8 mouse cellular contexts compared by ENCODE assay signal in the genomic region with DNA sequence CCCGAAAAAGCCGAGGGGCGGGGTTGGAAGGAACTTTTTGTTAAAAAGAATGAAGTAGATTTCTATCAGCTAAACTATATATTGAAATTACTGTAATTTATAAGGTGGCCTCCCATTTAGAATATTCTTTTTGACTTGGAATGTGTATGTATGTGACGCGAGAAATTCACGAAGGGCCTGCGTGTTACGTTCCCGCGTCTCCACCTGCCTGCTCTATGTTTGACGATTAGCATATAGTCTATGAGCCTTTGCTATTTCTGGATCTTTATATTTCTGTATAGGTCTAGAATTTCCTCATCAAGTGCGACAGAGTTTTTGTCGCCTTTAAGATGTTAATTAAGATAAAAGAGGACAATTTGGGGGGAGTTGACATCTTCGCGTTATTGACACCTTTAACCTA. TPM values are rescaled to one million over a fixed set of nuclear protein-coding genes. Genes with fewer than 3 reads are reported as not detected.
DNase-seq lines count a peak whose midpoint lies in the region; ATAC-seq and TF ChIP-seq lines count a peak whose summit lies in the region.

No protein-coding gene starts in this region.

- ATAC-seq in kidney, embryonic 16.5 days (ENCODE audit: low FRiP score, low TSS enrichment) = no peak
- ATAC-seq in hindbrain, embryonic 15.5 days (ENCODE audit: low FRiP score, low read depth) = peak; percentile 21; the same call in 1 of the 2 replicates
- ATAC-seq in midbrain, embryonic 14.5 days (ENCODE audit: low FRiP score, low TSS enrichment) = peak; percentile 41; the same call in 1 of the 2 replicates

- no peak for TF ChIP-seq POLR2A in cortical plate, adult 2 months (IDR thresholded peaks at IDR 0.05; ENCODE audit: extremely low read depth, insufficient read depth, low read length)

- H3K4me2 ChIP-seq in kidney, embryonic 16.5 days (replicated peaks; ENCODE audit: low read depth, low read length) = peak overlapping the region; percentile 53
- peak overlapping the region; percentile 91 for H3K4me2 ChIP-seq in hindbrain, embryonic 15.5 days
- H3K4me2 ChIP-seq in midbrain, embryonic 14.5 days (ENCODE audit: low read length) = peak overlapping the region; percentile 74

- peak overlapping the region; percentile 73 for H3K4me3 ChIP-seq in kidney, embryonic 16.5 days (ENCODE audit: low read length)
- peak overlapping the region; percentile 51 for H3K4me3 ChIP-seq in cortical plate, adult 2 months (ENCODE audit: insufficient read depth, low read length)
- H3K4me3 ChIP-seq in hindbrain, embryonic 15.5 days = peak overlapping the region; percentile 76
- peak overlapping the region; percentile 84 for H3K4me3 ChIP-seq in midbrain, embryonic 14.5 days (replicated peaks; ENCODE audit: low read depth, low read length)

- H3K27me3 ChIP-seq in kidney, embryonic 16.5 days (ENCODE audit: insufficient read depth, low read length) = no peaks in the 10 kb centered on the region
- no peaks in the 10 kb centered on the region for H3K27me3 ChIP-seq in hindbrain, embryonic 15.5 days
- H3K27me3 ChIP-seq in midbrain, embryonic 14.5 days (ENCODE audit: control insufficient read depth, insufficient read depth, low read length) = no peaks in the 10 kb centered on the region

- DNase-seq in kidney, adult 8-10 months = no peak
- no peak for DNase-seq in midbrain, embryonic 14.5 days
- DNase-seq in yolk sac, embryonic 10.5 days (ENCODE audit: low spot score) = no peak
- DNase-seq in frontal cortex, postnatal 14 days (ENCODE audit: low spot score in 2 of 2) = no peak
- DNase-seq in cerebellum, adult 9-11 months = no peak

- TF ChIP-seq CTCF in cortical plate, adult 2 months (IDR thresholded peaks at IDR 0.05; ENCODE audit: extremely low read depth, insufficient read depth, low read length) = no peak

- H3K27ac ChIP-seq in kidney, embryonic 16.5 days (ENCODE audit: low read length) = peak overlapping the region; percentile 52
- H3K27ac ChIP-seq in cortical plate, adult 2 months (ENCODE audit: insufficient read depth, low read length) = no peak overlapping the region
- H3K27ac ChIP-seq in hindbrain, embryonic 15.5 days (replicated peaks) = no peak overlapping the region
- no peak overlapping the region for H3K27ac ChIP-seq in midbrain, embryonic 14.5 days (replicated peaks; ENCODE audit: low read depth, low read length)

- WGBS in kidney, embryonic 16.5 days = 5% methylated on average over 15 of the region's 15 CpGs
- 7% methylated on average over 15 of the region's 15 CpGs for WGBS in hindbrain, embryonic 15.5 days
- WGBS in midbrain, embryonic 14.5 days = 5% methylated on average over 15 of the region's 15 CpGs

- peaks cover 17% of the 10 kb centered on the region for H3K4me1 ChIP-seq in kidney, embryonic 16.5 days (ENCODE audit: insufficient read depth, low read length)
- peaks cover 2% of the 10 kb centered on the region; the same call in 1 of the 2 replicates for H3K4me1 ChIP-seq in cortical plate, adult 2 months (ENCODE audit: control insufficient read depth, insufficient read depth, low read length)
- H3K4me1 ChIP-seq in hindbrain, embryonic 15.5 days (replicated peaks) = peaks cover 17% of the 10 kb centered on the region
- H3K4me1 ChIP-seq in midbrain, embryonic 14.5 days (ENCODE audit: control insufficient read depth, insufficient read depth, low read length) = peaks cover 17% of the 10 kb centered on the region

- H3K9me3 ChIP-seq in kidney, embryonic 16.5 days (ENCODE audit: low read length) = no peaks in the 10 kb centered on the region
- H3K9me3 ChIP-seq in hindbrain, embryonic 15.5 days = no peaks in the 10 kb centered on the region
- no peaks in the 10 kb centered on the region for H3K9me3 ChIP-seq in midbrain, embryonic 14.5 days (ENCODE audit: control insufficient read depth, low read length)

- H3K36me3 ChIP-seq in kidney, embryonic 16.5 days (ENCODE audit: insufficient read depth, low read length) = 0 out of 2 replicates have a peak, but pooled peaks cover 5% of the 10 kb centered on the region
- no peaks in the 10 kb centered on the region for H3K36me3 ChIP-seq in hindbrain, embryonic 15.5 days
- H3K36me3 ChIP-seq in midbrain, embryonic 14.5 days (ENCODE audit: control insufficient read depth, insufficient read depth, low read length) = 0 out of 2 replicates have a peak, but pooled peaks cover 4% of the 10 kb centered on the region

- H3K9ac ChIP-seq in kidney, embryonic 16.5 days (replicated peaks; ENCODE audit: low read length) = peak overlapping the region; percentile 80
- peak overlapping the region; percentile 60 for H3K9ac ChIP-seq in hindbrain, embryonic 15.5 days
- peak overlapping the region; percentile 45 for H3K9ac ChIP-seq in midbrain, embryonic 14.5 days (replicated peaks; ENCODE audit: low read length)

RNA-seq across cellular contexts. Expression of gene Ppwd1, which starts 0.5 kb away (rescaled TPM):
- polyA plus RNA-seq in kidney, embryonic 16.5 days (2015; fragmentation: Nextera tagmentation; extraction: Ambion mirVana) = 16.7 and 17.9 TPM in 2 replicates
- polyA plus RNA-seq in cortical plate, adult 2 months (2012; rRNA removed) = 6.9 and 7.4 TPM in 2 replicates
- polyA plus RNA-seq in hindbrain, embryonic 15.5 days (2015; fragmentation: Nextera tagmentation; extraction: Ambion mirVana) = 6.2 and 7.7 TPM in 2 replicates
- 7.9 and 8.1 TPM in 2 replicates for polyA plus RNA-seq in midbrain, embryonic 14.5 days (2014; fragmentation: Nextera tagmentation; extraction: Ambion mirVana)

RNA-seq across cellular contexts. Expression of gene Cenpk, which starts 0.8 kb away (rescaled TPM):
- polyA plus RNA-seq in kidney, embryonic 16.5 days (2015; fragmentation: Nextera tagmentation; extraction: Ambion mirVana) = 58.6 and 62.4 TPM in 2 replicates
- polyA plus RNA-seq in cortical plate, adult 2 months (2012; rRNA removed) = 1.2 and 1.6 TPM in 2 replicates
- 16.2 and 17.7 TPM in 2 replicates for polyA plus RNA-seq in hindbrain, embryonic 15.5 days (2015; fragmentation: Nextera tagmentation; extraction: Ambion mirVana)
- polyA plus RNA-seq in midbrain, embryonic 14.5 days (2014; fragmentation: Nextera tagmentation; extraction: Ambion mirVana) = 12.0 and 12.9 TPM in 2 replicates

RNA-seq across cellular contexts. Expression of gene Trim23, which starts 50.6 kb away (rescaled TPM):
- 19.7 and 21.2 TPM in 2 replicates for polyA plus RNA-seq in kidney, embryonic 16.5 days (2015; fragmentation: Nextera tagmentation; extraction: Ambion mirVana)
- polyA plus RNA-seq in cortical plate, adult 2 months (2012; rRNA removed) = 33.5 and 34.8 TPM in 2 replicates
- polyA plus RNA-seq in hindbrain, embryonic 15.5 days (2015; fragmentation: Nextera tagmentation; extraction: Ambion mirVana) = 33.0 and 33.2 TPM in 2 replicates
- 40.1 and 42.3 TPM in 2 replicates for polyA plus RNA-seq in midbrain, embryonic 14.5 days (2014; fragmentation: Nextera tagmentation; extraction: Ambion mirVana)

RNA-seq across cellular contexts. Expression of gene Trappc13, which starts 50.9 kb away (rescaled TPM):
- 60.5 and 62.7 TPM in 2 replicates for polyA plus RNA-seq in kidney, embryonic 16.5 days (2015; fragmentation: Nextera tagmentation; extraction: Ambion mirVana)
- 26.8 and 27.5 TPM in 2 replicates for polyA plus RNA-seq in cortical plate, adult 2 months (2012; rRNA removed)
- 56.2 and 62.0 TPM in 2 replicates for polyA plus RNA-seq in hindbrain, embryonic 15.5 days (2015; fragmentation: Nextera tagmentation; extraction: Ambion mirVana)
- 63.1 and 66.6 TPM in 2 replicates for polyA plus RNA-seq in midbrain, embryonic 14.5 days (2014; fragmentation: Nextera tagmentation; extraction: Ambion mirVana)

RNA-seq across cellular contexts. Expression of gene Adamts6, which starts 58.5 kb away (rescaled TPM):
- 1.9 and 3.2 TPM in 2 replicates for polyA plus RNA-seq in kidney, embryonic 16.5 days (2015; fragmentation: Nextera tagmentation; extraction: Ambion mirVana)
- polyA plus RNA-seq in cortical plate, adult 2 months (2012; rRNA removed) = 2.0 and 2.2 TPM in 2 replicates
- 1.2 and 1.8 TPM in 2 replicates for polyA plus RNA-seq in hindbrain, embryonic 15.5 days (2015; fragmentation: Nextera tagmentation; extraction: Ambion mirVana)
- 1.8 and 2.2 TPM in 2 replicates for polyA plus RNA-seq in midbrain, embryonic 14.5 days (2014; fragmentation: Nextera tagmentation; extraction: Ambion mirVana)
